Mouse (Mus musculus) hindbrain, embryonic 15.5 days (tissue): ENCODE results near the gene Gucy2d. TPM values are rescaled to one million over a fixed set of nuclear protein-coding genes. Genes with fewer than 3 reads are reported as not detected.

Experiments used
- ATAC-seq: fragments of 200-750 bp; cut with Nextera tagmentation; 2 replicates; pipeline ENCODE4 v1.8.0; 2017; ENCODE audit warnings: low read depth, moderate number of reproducible peaks, moderate TSS enrichment; ENCODE audit not compliant: low FRiP score
- H3K27ac ChIP-seq: fragments of 300-500 bp; sonication (generic); replicated peaks from 2 replicates; pipeline ENCODE4 v1.5.1; 2015; ENCODE audit warnings: mild to moderate bottlenecking, inconsistent platforms
- H3K27me3 ChIP-seq: fragments of 300-500 bp; sonication (generic); 2 replicates; pipeline ENCODE4 v1.6.1; 2015; ENCODE audit warnings: control low read depth, inconsistent platforms
- H3K36me3 ChIP-seq: fragments of 300-500 bp; sonication (generic); 2 replicates; pipeline ENCODE4 v1.6.1; 2015; ENCODE audit warnings: control low read depth, inconsistent platforms
- H3K4me1 ChIP-seq: fragments of 300-500 bp; sonication (generic); replicated peaks from 2 replicates; pipeline ENCODE4 v1.6.1; 2015; ENCODE audit warnings: control low read depth, inconsistent platforms
- H3K4me2 ChIP-seq: fragments of 300-500 bp; sonication (generic); 2 replicates; pipeline ENCODE4 v1.6.1; 2015; ENCODE audit warnings: moderate library complexity, mild to moderate bottlenecking, inconsistent platforms
- H3K4me3 ChIP-seq: fragments of 300-500 bp; sonication (generic); 2 replicates; pipeline ENCODE4 v1.5.1; 2015; ENCODE audit warnings: mild to moderate bottlenecking, inconsistent platforms
- H3K9ac ChIP-seq: fragments of 300-500 bp; sonication (generic); 2 replicates; pipeline ENCODE4 v1.6.1; 2015; ENCODE audit warnings: inconsistent platforms
- H3K9me3 ChIP-seq: fragments of 300-500 bp; sonication (generic); 2 replicates; pipeline ENCODE4 v1.6.1; 2016; ENCODE audit warnings: control low read depth, inconsistent platforms
- WGBS: fragments of 180-500 bp; shearing (Covaris S2); methylation state at CpG from one replicate; pipeline ENCODE4 v1.1.7; 2015; 5-methylcytosine and 5-hydroxymethylcytosine counted together
- polyA plus RNA-seq: library from polyadenylated mRNA; unstranded; fragments of >200 nt; fragmentation: Nextera tagmentation; extraction: Ambion mirVana; gene quantifications from 2 replicates; pipeline ENCODE4 v1.2.1, GENCODE M21; 2015

Gucy2d gene
- polyA plus RNA-seq, 1 experiment from 2014 or later = 0.58 TPM

DNA sequence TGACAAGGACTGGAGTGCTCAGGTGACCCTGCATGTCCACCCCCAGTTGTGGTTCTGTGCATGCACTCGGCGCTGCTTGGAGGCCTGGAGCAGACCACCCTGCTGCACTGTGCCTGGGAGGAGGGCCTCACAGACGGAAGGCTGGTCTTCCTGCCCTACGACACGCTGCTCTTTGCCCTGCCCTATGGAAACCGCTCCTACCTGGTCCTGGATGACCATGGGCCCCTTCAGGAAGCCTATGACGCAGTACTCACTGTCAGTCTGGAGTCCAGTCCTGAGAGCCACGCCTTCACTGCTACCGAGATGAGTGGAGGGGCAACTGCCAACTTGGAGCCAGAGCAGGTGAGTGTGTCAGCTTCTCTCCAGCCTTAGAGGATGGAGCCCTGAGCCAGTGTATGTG is 9.5 kb downstream of the Gucy2d start:
- H3K27me3 ChIP-seq = no peaks in the 10 kb centered on the region
- no peak overlapping the region for H3K4me2 ChIP-seq
- no peaks in the 10 kb centered on the region for H3K4me1 ChIP-seq
- 91% methylated on average over 9 of the region's 9 CpGs for WGBS
- no peak for ATAC-seq
- H3K36me3 ChIP-seq = no peaks in the 10 kb centered on the region
- H3K9ac ChIP-seq = no peak overlapping the region
- no peaks in the 10 kb centered on the region for H3K9me3 ChIP-seq
- no peak overlapping the region for H3K4me3 ChIP-seq
- no peak overlapping the region for H3K27ac ChIP-seq

- Histone ChIP-seq H3K9me3 (no peaks in the 10 kb centered on the region), H3K27me3 (no peaks in the 10 kb centered on the region), H3K4me3 (no peak overlapping the region), H3K4me2 (no peak overlapping the region), H3K9ac (no peak overlapping the region), H3K36me3 (no peaks in the 10 kb centered on the region), H3K4me1 (no peaks in the 10 kb centered on the region), H3K27ac (no peak overlapping the region)
- WGBS = 79% methylated on average over 10 of the region's 10 CpGs
- ATAC-seq = no peak
These were observed 14.3 kb downstream of the Gucy2d start for GRCm38 (mm10) chr7:98454397-98455120.

DNA sequence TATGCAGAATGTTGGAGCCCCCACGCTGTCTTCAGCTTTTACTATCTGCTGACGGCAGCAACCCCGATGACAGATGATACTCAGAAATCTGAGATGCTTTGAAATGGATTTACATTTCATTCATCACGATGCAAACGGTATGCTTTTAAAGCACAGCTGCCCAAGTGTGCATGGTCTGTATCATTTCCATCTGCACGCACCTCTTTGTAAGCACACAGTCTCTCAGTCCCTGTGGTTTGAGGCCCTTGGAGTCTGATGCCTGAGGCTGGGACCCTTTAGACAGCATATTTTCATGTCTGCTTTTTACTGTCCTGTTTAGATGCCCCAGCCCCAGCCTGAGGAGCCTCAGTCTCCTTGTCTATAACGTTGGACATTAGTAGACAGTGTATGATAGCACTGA is 20.1 kb downstream of the Gucy2d start:
- H3K4me1 ChIP-seq = no peaks in the 10 kb centered on the region
- H3K4me2 ChIP-seq = no peak overlapping the region
- H3K27ac ChIP-seq = no peak overlapping the region
- no peaks in the 10 kb centered on the region for H3K36me3 ChIP-seq
- 69% methylated on average over 7 of the region's 7 CpGs for WGBS
- no peak for ATAC-seq
- H3K9ac ChIP-seq = no peak overlapping the region
- no peak overlapping the region for H3K4me3 ChIP-seq
- H3K9me3 ChIP-seq = no peaks in the 10 kb centered on the region
- H3K27me3 ChIP-seq = no peaks in the 10 kb centered on the region

GRCm38 (mm10) chr7:98469089-98469488 is 28.9 kb downstream of the Gucy2d start:
- no peak for ATAC-seq
- H3K4me1 ChIP-seq = no peaks in the 10 kb centered on the region
- H3K9ac ChIP-seq = no peak overlapping the region
- no peak overlapping the region for H3K4me3 ChIP-seq
- H3K36me3 ChIP-seq = no peaks in the 10 kb centered on the region
- H3K4me2 ChIP-seq = no peak overlapping the region
- WGBS = 80% methylated on average over 3 of the region's 3 CpGs
- no peaks in the 10 kb centered on the region for H3K9me3 ChIP-seq
- no peak overlapping the region for H3K27ac ChIP-seq
- H3K27me3 ChIP-seq = no peaks in the 10 kb centered on the region

GRCm38 (mm10) chr7:98472529-98472928 is 32.3 kb downstream of the Gucy2d start:
- Histone ChIP-seq H3K27ac (no peak overlapping the region), H3K4me2 (no peak overlapping the region), H3K9me3 (no peaks in the 10 kb centered on the region), H3K9ac (no peak overlapping the region), H3K4me3 (no peak overlapping the region), H3K27me3 (no peaks in the 10 kb centered on the region), H3K4me1 (no peaks in the 10 kb centered on the region), H3K36me3 (no peaks in the 10 kb centered on the region)
- 88% methylated on average over 2 of the region's 2 CpGs for WGBS
- no peak for ATAC-seq

DNA sequence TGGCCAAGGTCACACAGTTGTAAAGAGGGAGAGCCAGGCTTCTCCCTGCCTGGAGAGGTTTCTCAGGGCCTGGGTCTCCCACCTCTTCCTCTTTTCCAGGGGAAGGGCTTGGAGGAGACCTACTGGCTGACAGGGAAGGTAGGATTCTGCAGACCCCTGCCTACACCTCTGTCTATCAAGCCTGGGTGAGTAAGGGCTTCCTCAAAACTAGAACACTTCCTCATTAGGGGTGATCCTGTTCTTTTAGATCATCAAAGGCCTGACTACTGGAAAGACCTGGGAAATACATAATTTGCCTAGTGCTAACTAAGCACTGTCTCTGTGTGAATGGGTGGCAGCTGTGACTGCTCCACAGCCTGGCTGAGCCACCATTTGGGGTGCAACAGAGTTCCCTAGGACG is 34.3 kb downstream of the Gucy2d start:
- H3K4me1 ChIP-seq = no peaks in the 10 kb centered on the region
- no peaks in the 10 kb centered on the region for H3K9me3 ChIP-seq
- ATAC-seq = no peak
- H3K4me2 ChIP-seq = no peak overlapping the region
- H3K9ac ChIP-seq = no peak overlapping the region
- H3K36me3 ChIP-seq = no peaks in the 10 kb centered on the region
- no peak overlapping the region for H3K4me3 ChIP-seq
- no peak overlapping the region for H3K27ac ChIP-seq
- 75% methylated on average over 1 of the region's 1 CpGs for WGBS
- H3K27me3 ChIP-seq = 0 out of 2 replicates have a peak, but pooled peaks cover 4% of the 10 kb centered on the region

GRCm38 (mm10) chr7:98477153-98477552 is 36.9 kb downstream of the Gucy2d start:
- H3K9me3 ChIP-seq = no peaks in the 10 kb centered on the region
- 0 out of 2 replicates have a peak, but pooled peaks cover 4% of the 10 kb centered on the region for H3K27me3 ChIP-seq
- no peak overlapping the region for H3K4me2 ChIP-seq
- no peak overlapping the region for H3K27ac ChIP-seq
- no peaks in the 10 kb centered on the region for H3K36me3 ChIP-seq
- H3K9ac ChIP-seq = no peak overlapping the region
- no peak overlapping the region for H3K4me3 ChIP-seq
- peaks cover 5% of the 10 kb centered on the region for H3K4me1 ChIP-seq
- WGBS = 73% methylated on average over 4 of the region's 4 CpGs
- ATAC-seq = no peak

GRCm38 (mm10) chr7:98480481-98480880 is 40.3 kb downstream of the Gucy2d start:
- Histone ChIP-seq H3K4me1 (peaks cover 5% of the 10 kb centered on the region), H3K27ac (no peak overlapping the region), H3K27me3 (0 out of 2 replicates have a peak, but pooled peaks cover 4% of the 10 kb centered on the region), H3K36me3 (no peaks in the 10 kb centered on the region), H3K9me3 (no peaks in the 10 kb centered on the region), H3K9ac (no peak overlapping the region), H3K4me2 (no peak overlapping the region), H3K4me3 (no peak overlapping the region)
- WGBS = 96% methylated on average over 1 of the region's 1 CpGs
- ATAC-seq = no peak

GRCm38 (mm10) chr7:98481066-98481734 is 41.0 kb downstream of the Gucy2d start:
- Histone ChIP-seq H3K9ac (no peak overlapping the region), H3K4me2 (no peak overlapping the region), H3K27me3 (0 out of 2 replicates have a peak, but pooled peaks cover 4% of the 10 kb centered on the region), H3K27ac (no peak overlapping the region), H3K9me3 (no peaks in the 10 kb centered on the region), H3K4me3 (no peak overlapping the region), H3K36me3 (no peaks in the 10 kb centered on the region), H3K4me1 (peaks cover 5% of the 10 kb centered on the region)
- 6% methylated on average over 9 of the region's 9 CpGs for WGBS
- ATAC-seq = peak; percentile 50

- no peak overlapping the region for H3K4me2 ChIP-seq
- H3K4me3 ChIP-seq = no peak overlapping the region
- no peak overlapping the region for H3K9ac ChIP-seq
- H3K36me3 ChIP-seq = no peaks in the 10 kb centered on the region
- no peak for ATAC-seq
- no peak overlapping the region for H3K27ac ChIP-seq
- WGBS = 87% methylated on average over 8 of the region's 8 CpGs
- H3K4me1 ChIP-seq = peaks cover 5% of the 10 kb centered on the region
- no peaks in the 10 kb centered on the region for H3K9me3 ChIP-seq
- 0 out of 2 replicates have a peak, but pooled peaks cover 4% of the 10 kb centered on the region for H3K27me3 ChIP-seq
These were observed 41.6 kb downstream of the Gucy2d start for GRCm38 (mm10) chr7:98481861-98482260.

DNA sequence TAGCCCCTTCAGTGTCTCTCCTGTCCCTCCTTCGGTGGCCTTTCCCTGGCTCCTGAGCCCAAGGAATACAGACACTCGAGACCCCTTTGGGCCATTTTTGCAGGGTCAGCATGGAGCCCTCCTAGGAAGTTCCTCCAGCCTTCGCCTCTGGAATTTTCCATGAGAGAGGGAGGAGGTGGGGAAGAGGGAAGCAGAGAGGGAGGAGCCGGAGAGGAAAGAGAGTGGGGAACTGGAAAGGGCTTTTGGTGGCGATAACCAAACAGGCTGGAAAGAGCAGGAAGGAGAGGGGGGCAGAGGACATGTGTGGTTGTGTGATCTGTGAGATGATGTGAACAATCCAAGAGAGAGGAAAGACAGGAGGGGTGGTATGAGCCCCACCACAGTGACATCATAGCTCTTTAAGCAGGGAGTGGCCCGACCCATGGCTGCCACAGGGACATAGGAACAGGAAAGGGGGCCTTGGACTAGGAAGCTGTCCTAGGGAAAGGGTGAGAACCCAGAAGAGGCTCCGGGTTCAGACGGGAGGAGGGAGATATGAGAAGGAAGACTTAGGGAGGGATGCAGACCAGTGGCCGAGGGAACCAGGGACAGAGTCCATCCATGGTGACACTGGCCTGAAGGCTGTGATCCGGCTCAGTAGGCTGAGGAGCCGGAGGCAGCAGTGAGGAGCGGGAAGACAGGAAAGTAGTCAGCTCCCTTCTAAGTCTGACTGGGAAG is 42.5 kb downstream of the Gucy2d start:
- no peak overlapping the region for H3K4me3 ChIP-seq
- 65% methylated on average over 12 of the region's 12 CpGs for WGBS
- ATAC-seq = no peak

GRCm38 (mm10) chr7:98483268-98483607 is 43.0 kb downstream of the Gucy2d start:
- no peak overlapping the region for H3K4me3 ChIP-seq

More for the DNA sequence above, 42.5 kb downstream of the Gucy2d start:
- Histone ChIP-seq H3K36me3 (no peaks in the 10 kb centered on the region), H3K9ac (no peak overlapping the region), H3K27ac (no peak overlapping the region), H3K9me3 (no peaks in the 10 kb centered on the region), H3K4me2 (no peak overlapping the region), H3K4me1 (peaks cover 5% of the 10 kb centered on the region), H3K27me3 (0 out of 2 replicates have a peak, but pooled peaks cover 4% of the 10 kb centered on the region)

More at GRCm38 (mm10) chr7:98483268-98483607, 43.0 kb downstream of the Gucy2d start:
- Histone ChIP-seq H3K4me1 (peaks cover 5% of the 10 kb centered on the region), H3K4me2 (no peak overlapping the region), H3K9me3 (no peaks in the 10 kb centered on the region), H3K9ac (no peak overlapping the region), H3K27ac (no peak overlapping the region), H3K27me3 (0 out of 2 replicates have a peak, but pooled peaks cover 4% of the 10 kb centered on the region), H3K36me3 (no peaks in the 10 kb centered on the region)
- ATAC-seq = no peak
- 39% methylated on average over 8 of the region's 8 CpGs for WGBS
